Mouse (Mus musculus): ENCODE results near the gene Wdtc1. TPM values are rescaled to one million over a fixed set of nuclear protein-coding genes. Genes with fewer than 3 reads are reported as not detected.

Wdtc1 gene
- polyA plus RNA-seq, 1 experiment from 2014 or later = 16.0 TPM

GRCm38 (mm10) chr4:133247806-133248449 lies 105.4 kb downstream of the Wdtc1 start:
- WGBS = 54% methylated on average over 13 of the region's 13 CpGs
- Histone ChIP-seq H3K4me2 (replicated peaks; ENCODE audit: low read depth, low read length) (no peak overlapping the region), H3K27ac (ENCODE audit: low read depth, low read length) (no peak overlapping the region), H3K9me3 (ENCODE audit: control insufficient read depth, low read length) (no peaks in the 10 kb centered on the region), H3K4me1 (ENCODE audit: control insufficient read depth, insufficient read depth, low read length) (peaks cover 25% of the 10 kb centered on the region), H3K9ac (ENCODE audit: low read depth, low read length) (no peak overlapping the region), H3K27me3 (ENCODE audit: control insufficient read depth, insufficient read depth, low read length) (peaks cover 48% of the 10 kb centered on the region), H3K36me3 (ENCODE audit: control insufficient read depth, insufficient read depth, low read length) (no peaks in the 10 kb centered on the region), H3K4me3 (ENCODE audit: low read length) (no peak overlapping the region)
- no peak for ATAC-seq (ENCODE audit: low FRiP score, low TSS enrichment)

- Histone ChIP-seq H3K9me3 (ENCODE audit: control insufficient read depth, low read length) (no peaks in the 10 kb centered on the region), H3K27ac (ENCODE audit: low read depth, low read length) (no peak overlapping the region), H3K4me3 (ENCODE audit: low read length) (no peak overlapping the region), H3K4me2 (replicated peaks; ENCODE audit: low read depth, low read length) (no peak overlapping the region), H3K36me3 (ENCODE audit: control insufficient read depth, insufficient read depth, low read length) (no peaks in the 10 kb centered on the region), H3K9ac (ENCODE audit: low read depth, low read length) (no peak overlapping the region), H3K27me3 (ENCODE audit: control insufficient read depth, insufficient read depth, low read length) (peaks cover 48% of the 10 kb centered on the region), H3K4me1 (ENCODE audit: control insufficient read depth, insufficient read depth, low read length) (peaks cover 25% of the 10 kb centered on the region)
- WGBS = 30% methylated on average over 15 of the region's 15 CpGs
- ATAC-seq (ENCODE audit: low FRiP score, low TSS enrichment) = no peak
These were observed 106.2 kb downstream of the Wdtc1 start for GRCm38 (mm10) chr4:133247072-133247471.

- Histone ChIP-seq H3K36me3 (ENCODE audit: control insufficient read depth, insufficient read depth, low read length) (no peaks in the 10 kb centered on the region), H3K4me1 (ENCODE audit: control insufficient read depth, insufficient read depth, low read length) (peaks cover 10% of the 10 kb centered on the region; the same call in 1 of the 2 replicates), H3K27me3 (ENCODE audit: control insufficient read depth, insufficient read depth, low read length) (peaks cover 28% of the 10 kb centered on the region), H3K9me3 (ENCODE audit: control insufficient read depth, low read length) (no peaks in the 10 kb centered on the region), H3K4me2 (replicated peaks; ENCODE audit: low read depth, low read length) (no peak overlapping the region), H3K4me3 (ENCODE audit: low read length) (no peak overlapping the region), H3K27ac (ENCODE audit: low read depth, low read length) (no peak overlapping the region), H3K9ac (ENCODE audit: low read depth, low read length) (no peak overlapping the region)
- no peak for ATAC-seq (ENCODE audit: low FRiP score, low TSS enrichment)
- 83% methylated on average over 1 of the region's 1 CpGs for WGBS
These were observed 109.0 kb downstream of the Wdtc1 start for GRCm38 (mm10) chr4:133244289-133244688.

GRCm38 (mm10) chr4:133243538-133243937 lies 109.7 kb downstream of the Wdtc1 start:
- peaks cover 10% of the 10 kb centered on the region; the same call in 1 of the 2 replicates for H3K4me1 ChIP-seq (ENCODE audit: control insufficient read depth, insufficient read depth, low read length)
- no peaks in the 10 kb centered on the region for H3K9me3 ChIP-seq (ENCODE audit: control insufficient read depth, low read length)
- no peak overlapping the region for H3K9ac ChIP-seq (ENCODE audit: low read depth, low read length)
- H3K4me3 ChIP-seq (ENCODE audit: low read length) = no peak overlapping the region
- WGBS = 19% methylated on average over 12 of the region's 13 CpGs
- no peak overlapping the region for H3K4me2 ChIP-seq (replicated peaks; ENCODE audit: low read depth, low read length)
- peaks cover 26% of the 10 kb centered on the region for H3K27me3 ChIP-seq (ENCODE audit: control insufficient read depth, insufficient read depth, low read length)
- no peak for ATAC-seq (ENCODE audit: low FRiP score, low TSS enrichment)
- no peaks in the 10 kb centered on the region for H3K36me3 ChIP-seq (ENCODE audit: control insufficient read depth, insufficient read depth, low read length)
- H3K27ac ChIP-seq (ENCODE audit: low read depth, low read length) = no peak overlapping the region

- H3K36me3 ChIP-seq (ENCODE audit: control insufficient read depth, insufficient read depth, low read length) = no peaks in the 10 kb centered on the region
- ATAC-seq (ENCODE audit: low FRiP score, low TSS enrichment) = no peak
- no peak overlapping the region for H3K4me3 ChIP-seq (ENCODE audit: low read length)
- H3K9ac ChIP-seq (ENCODE audit: low read depth, low read length) = no peak overlapping the region
- 72% methylated on average over 9 of the region's 9 CpGs for WGBS
- peaks cover 18% of the 10 kb centered on the region for H3K27me3 ChIP-seq (ENCODE audit: control insufficient read depth, insufficient read depth, low read length)
- H3K27ac ChIP-seq (ENCODE audit: low read depth, low read length) = no peak overlapping the region
- peaks cover 10% of the 10 kb centered on the region; the same call in 1 of the 2 replicates for H3K4me1 ChIP-seq (ENCODE audit: control insufficient read depth, insufficient read depth, low read length)
- H3K4me2 ChIP-seq (replicated peaks; ENCODE audit: low read depth, low read length) = no peak overlapping the region
- no peaks in the 10 kb centered on the region for H3K9me3 ChIP-seq (ENCODE audit: control insufficient read depth, low read length)
These were observed 110.6 kb downstream of the Wdtc1 start for GRCm38 (mm10) chr4:133242710-133243109.

Small RNA genes within 50 kb of the gene (microRNA-seq; reads per million reads assigned to microRNA genes)
- gene Mir5122 = 1.5 reads per million

Other genes with a start within 250 kb of the Wdtc1 start
- 103 and 143 TPM in 2 replicates for gene Wasf2, start 223.0 kb downstream of the Wdtc1 start, polyA plus RNA-seq (2014; fragmentation: Nextera tagmentation; extraction: Ambion mirVana)
- gene Cd164l2, start 141.3 kb downstream of the Wdtc1 start, polyA plus RNA-seq (2014; fragmentation: Nextera tagmentation; extraction: Ambion mirVana) = 6.9 and 7.6 TPM in 2 replicates
- gene Gpr3, start 140.9 kb downstream of the Wdtc1 start, polyA plus RNA-seq (2014; fragmentation: Nextera tagmentation; extraction: Ambion mirVana) = 0.53 TPM in 1 of 2 replicates, not detected in the other
- gene Map3k6, start 112.7 kb downstream of the Wdtc1 start, polyA plus RNA-seq (2014; fragmentation: Nextera tagmentation; extraction: Ambion mirVana) = 2.8 and 4.1 TPM in 2 replicates
- 0.70 and 1.1 TPM in 2 replicates for gene Sytl1, start 90.4 kb downstream of the Wdtc1 start, polyA plus RNA-seq (2014; fragmentation: Nextera tagmentation; extraction: Ambion mirVana)
- gene Tmem222, start 75.7 kb downstream of the Wdtc1 start, polyA plus RNA-seq (2014; fragmentation: Nextera tagmentation; extraction: Ambion mirVana) = 74.9 and 87.9 TPM in 2 replicates
- gene Slc9a1, start 16.2 kb upstream of the Wdtc1 start, polyA plus RNA-seq (2014; fragmentation: Nextera tagmentation; extraction: Ambion mirVana) = 5.6 and 7.6 TPM in 2 replicates
- gene Tent5b, start 126.7 kb upstream of the Wdtc1 start, polyA plus RNA-seq (2014; fragmentation: Nextera tagmentation; extraction: Ambion mirVana) = 0.35 and 0.94 TPM in 2 replicates
- 1.4 and 1.6 TPM in 2 replicates for gene Trnp1, start 145.1 kb upstream of the Wdtc1 start, polyA plus RNA-seq (2014; fragmentation: Nextera tagmentation; extraction: Ambion mirVana)
- gene Kdf1, start 165.5 kb upstream of the Wdtc1 start, polyA plus RNA-seq (2014; fragmentation: Nextera tagmentation; extraction: Ambion mirVana) = 15.3 and 21.4 TPM in 2 replicates
- gene Nudc, start 192.5 kb upstream of the Wdtc1 start, polyA plus RNA-seq (2014; fragmentation: Nextera tagmentation; extraction: Ambion mirVana) = 285 and 287 TPM in 2 replicates
- not detected in 2 replicates for gene Nr0b2, start 199.9 kb upstream of the Wdtc1 start, polyA plus RNA-seq (2014; fragmentation: Nextera tagmentation; extraction: Ambion mirVana)
- gene Gpatch3, start 221.3 kb upstream of the Wdtc1 start, polyA plus RNA-seq (2014; fragmentation: Nextera tagmentation; extraction: Ambion mirVana) = 6.5 and 10.2 TPM in 2 replicates
- gene Gpn2, start 230.9 kb upstream of the Wdtc1 start, polyA plus RNA-seq (2014; fragmentation: Nextera tagmentation; extraction: Ambion mirVana) = 23.6 and 23.9 TPM in 2 replicates
- 8.0 and 9.5 TPM in 2 replicates for gene Sfn, start 248.7 kb upstream of the Wdtc1 start, polyA plus RNA-seq (2014; fragmentation: Nextera tagmentation; extraction: Ambion mirVana)